Mouse (Mus musculus) limb, embryonic 12.5 days (tissue): ENCODE results near the gene Ube3b. TPM values are rescaled to one million over a fixed set of nuclear protein-coding genes. Genes with fewer than 3 reads are reported as not detected.

Experiments
- ATAC-seq: fragments of 200-750 bp; cut with Nextera tagmentation; 2 replicates; pipeline ENCODE4 v1.8.0; 2017; ENCODE audit warnings: low read depth, moderate TSS enrichment; ENCODE audit not compliant: insufficient number of reproducible peaks, insufficient read depth, low FRiP score, low TSS enrichment
- H3K27ac ChIP-seq: fragments of 300-500 bp; sonication (generic); 2 replicates; pipeline ENCODE4 v1.5.1; 2016; ENCODE audit warnings: mild to moderate bottlenecking, moderate library complexity
- H3K27me3 ChIP-seq: fragments of 300-500 bp; sonication (generic); 2 replicates; pipeline ENCODE4 v1.6.1; 2016; ENCODE audit warnings: mild to moderate bottlenecking, moderate library complexity
- H3K36me3 ChIP-seq: fragments of 300-500 bp; sonication (generic); 2 replicates; pipeline ENCODE4 v1.6.1; 2016; ENCODE audit warnings: mild to moderate bottlenecking, moderate library complexity
- H3K4me1 ChIP-seq: fragments of 300-500 bp; sonication (generic); replicated peaks from 2 replicates; pipeline ENCODE4 v1.6.1; 2016
- H3K4me2 ChIP-seq: fragments of 300-500 bp; sonication (generic); 2 replicates; pipeline ENCODE4 v1.6.1; 2016; ENCODE audit warnings: mild to moderate bottlenecking, moderate library complexity
- H3K4me3 ChIP-seq: fragments of 300-500 bp; sonication (generic); replicated peaks from 2 replicates; pipeline ENCODE4 v1.5.1; 2016; ENCODE audit warnings: mild to moderate bottlenecking
- H3K9ac ChIP-seq: fragments of 300-500 bp; sonication (generic); replicated peaks from 2 replicates; pipeline ENCODE4 v1.6.1; 2016; ENCODE audit warnings: mild to moderate bottlenecking, moderate library complexity
- H3K9me3 ChIP-seq: fragments of 300-500 bp; sonication (generic); 2 replicates; pipeline ENCODE4 v1.6.1; 2016; ENCODE audit warnings: mild to moderate bottlenecking, moderate library complexity
- WGBS: fragments of 180-500 bp; shearing (Covaris S2); methylation state at CpG from one replicate; pipeline ENCODE4 v1.1.7; 2016; 5-methylcytosine and 5-hydroxymethylcytosine counted together
- polyA plus RNA-seq: library from polyadenylated mRNA; unstranded; fragments of >200 nt; fragmentation: Nextera tagmentation; extraction: Ambion mirVana; gene quantifications from 2 replicates; pipeline ENCODE4 v1.2.1, GENCODE M21; 2016

Ube3b gene
- polyA plus RNA-seq, 1 experiment from 2014 or later: 49.2 TPM

DNA sequence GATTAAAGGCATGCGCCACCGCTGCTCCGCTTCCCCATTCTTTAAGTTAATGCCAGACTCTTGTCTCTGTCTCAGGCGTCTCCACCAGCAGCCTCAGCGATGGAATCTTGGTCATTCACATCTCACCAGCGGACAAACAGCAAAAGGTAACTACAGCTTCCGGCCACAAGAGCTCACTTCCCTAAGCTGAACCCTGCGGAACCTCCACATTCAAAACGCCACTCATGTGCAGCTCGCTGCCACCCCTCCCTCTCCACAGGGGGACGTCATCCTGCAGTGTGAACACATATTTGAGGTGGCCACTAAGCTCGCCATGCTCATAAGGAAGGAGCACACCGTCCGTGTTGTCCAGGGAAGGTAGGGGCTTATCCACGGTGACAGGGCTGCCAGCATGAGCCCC lies 19.4 kb upstream of the Ube3b start:
- no peak overlapping the region for H3K27ac ChIP-seq

GRCm38 (mm10) chr5:114365043-114365752 lies 15.2 kb upstream of the Ube3b start:
- no peak overlapping the region; the same call in 1 of the 2 replicates for H3K9ac ChIP-seq
- H3K9me3 ChIP-seq: no peaks in the 10 kb centered on the region
- H3K4me1 ChIP-seq: peaks cover 23% of the 10 kb centered on the region
- ATAC-seq: no peak
- H3K27me3 ChIP-seq: no peaks in the 10 kb centered on the region
- no peak overlapping the region for H3K4me2 ChIP-seq
- peaks cover 97% of the 10 kb centered on the region for H3K36me3 ChIP-seq
- H3K27ac ChIP-seq: peak overlapping the region; percentile 53; the same call in 1 of the 2 replicates
- WGBS: 86% methylated on average over 23 of the region's 23 CpGs
- no peak overlapping the region for H3K4me3 ChIP-seq

More for the DNA sequence above, 19.4 kb upstream of the Ube3b start:
- no peaks in the 10 kb centered on the region for H3K9me3 ChIP-seq
- no peak overlapping the region for H3K4me3 ChIP-seq
- no peak overlapping the region for H3K4me2 ChIP-seq
- ATAC-seq: no peak
- H3K9ac ChIP-seq: no peak overlapping the region
- no peaks in the 10 kb centered on the region for H3K27me3 ChIP-seq
- peaks cover 69% of the 10 kb centered on the region for H3K36me3 ChIP-seq
- H3K4me1 ChIP-seq: peaks cover 27% of the 10 kb centered on the region
- WGBS: 87% methylated on average over 15 of the region's 15 CpGs

DNA sequence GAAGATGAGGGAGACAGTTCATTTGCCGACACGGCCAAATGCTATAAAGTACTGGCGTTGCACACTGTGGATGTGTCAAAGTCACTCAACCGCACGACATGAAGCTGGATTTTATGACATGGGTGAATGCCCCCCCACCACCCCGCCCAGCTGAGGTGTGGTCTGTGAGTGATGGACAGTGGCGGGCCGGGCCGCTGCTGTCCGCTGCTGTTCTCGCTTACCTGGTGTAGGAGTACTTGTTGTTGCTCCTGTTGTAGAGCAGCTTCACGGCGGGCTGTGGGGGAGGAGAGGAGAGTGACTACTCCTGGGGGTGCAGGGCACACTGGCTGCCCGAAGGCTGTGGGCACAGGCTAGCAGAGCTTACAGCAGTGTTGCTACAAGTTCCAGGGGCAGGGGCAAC lies 12.3 kb upstream of the Ube3b start:
- Histone ChIP-seq H3K9me3 (no peaks in the 10 kb centered on the region), H3K36me3 (peaks cover 91% of the 10 kb centered on the region), H3K27me3 (no peaks in the 10 kb centered on the region), H3K4me2 (no peak overlapping the region), H3K27ac (no peak overlapping the region), H3K4me1 (peaks cover 53% of the 10 kb centered on the region), H3K9ac (no peak overlapping the region), H3K4me3 (no peak overlapping the region)
- WGBS: 89% methylated on average over 12 of the region's 14 CpGs
- no peak for ATAC-seq

GRCm38 (mm10) chr5:114368803-114369496 lies 11.5 kb upstream of the Ube3b start:
- H3K9me3 ChIP-seq: no peaks in the 10 kb centered on the region
- H3K27ac ChIP-seq: peak overlapping the region; percentile 79
- no peak overlapping the region for H3K4me3 ChIP-seq
- H3K27me3 ChIP-seq: no peaks in the 10 kb centered on the region
- peaks cover 57% of the 10 kb centered on the region for H3K4me1 ChIP-seq
- H3K36me3 ChIP-seq: peaks cover 91% of the 10 kb centered on the region
- H3K4me2 ChIP-seq: no peak overlapping the region
- 0 out of 2 replicates have a peak overlapping the region, but pooled peaks have one; percentile 23 for H3K9ac ChIP-seq
- WGBS: 89% methylated on average over 16 of the region's 16 CpGs
- ATAC-seq: no peak

GRCm38 (mm10) chr5:114369921-114370320 lies 10.5 kb upstream of the Ube3b start:
- ATAC-seq: no peak
- Histone ChIP-seq H3K4me2 (peak overlapping the region; percentile 13; the same call in 1 of the 2 replicates), H3K4me3 (no peak overlapping the region), H3K4me1 (peaks cover 57% of the 10 kb centered on the region), H3K9me3 (no peaks in the 10 kb centered on the region), H3K9ac (no peak overlapping the region; the same call in 1 of the 2 replicates), H3K36me3 (peaks cover 91% of the 10 kb centered on the region), H3K27ac (peak overlapping the region; percentile 79), H3K27me3 (no peaks in the 10 kb centered on the region)
- WGBS: 63% methylated on average over 9 of the region's 9 CpGs

DNA sequence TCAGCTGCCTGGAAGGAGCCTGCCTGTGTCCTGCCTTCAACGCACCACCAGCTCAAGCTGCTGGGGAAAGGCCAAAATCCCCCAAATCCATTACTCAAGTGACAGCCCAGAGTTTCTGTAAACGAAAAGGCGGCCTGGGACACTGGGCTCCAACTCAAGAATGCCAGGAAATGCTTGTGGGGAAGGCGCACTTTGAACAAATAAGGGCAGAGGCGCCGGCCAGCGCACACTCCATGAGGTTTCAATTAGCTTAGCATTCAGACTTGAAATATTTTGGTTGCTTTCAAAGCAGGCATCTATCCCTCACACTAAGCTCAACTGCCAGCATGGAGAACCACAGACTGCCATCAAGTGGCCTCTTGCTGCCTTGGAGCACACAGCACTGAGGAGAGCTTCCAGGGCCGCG lies 10.0 kb upstream of the Ube3b start:
- Histone ChIP-seq H3K27me3 (no peaks in the 10 kb centered on the region), H3K4me1 (peaks cover 55% of the 10 kb centered on the region), H3K36me3 (peaks cover 91% of the 10 kb centered on the region), H3K9me3 (no peaks in the 10 kb centered on the region), H3K4me2 (peak overlapping the region; percentile 13), H3K27ac (peak overlapping the region; percentile 79), H3K9ac (peak overlapping the region; percentile 44), H3K4me3 (no peak overlapping the region)
- WGBS: 20% methylated on average over 9 of the region's 9 CpGs
- peak; percentile 29; the same call in 1 of the 2 replicates for ATAC-seq

DNA sequence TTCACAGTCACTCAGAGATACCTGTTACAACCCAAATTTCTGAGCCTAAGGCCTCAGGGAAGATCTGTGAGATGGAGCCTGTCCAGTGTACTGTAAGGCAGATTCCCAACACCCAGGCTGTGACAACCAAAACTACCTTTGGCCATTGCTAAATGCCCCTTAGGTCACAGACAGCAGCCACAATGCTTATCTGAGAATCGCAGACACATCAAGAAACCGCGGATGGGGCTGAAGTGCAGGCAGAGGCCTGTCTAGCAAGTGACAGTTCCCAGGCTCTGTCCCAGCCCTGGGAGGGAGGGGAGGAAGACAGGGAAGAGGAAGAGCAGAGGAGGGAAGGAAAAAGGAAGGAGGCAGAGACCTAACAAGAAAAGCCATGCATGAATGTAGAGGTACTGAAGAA lies 9.1 kb upstream of the Ube3b start:
- H3K4me1 ChIP-seq: peaks cover 50% of the 10 kb centered on the region

DNA sequence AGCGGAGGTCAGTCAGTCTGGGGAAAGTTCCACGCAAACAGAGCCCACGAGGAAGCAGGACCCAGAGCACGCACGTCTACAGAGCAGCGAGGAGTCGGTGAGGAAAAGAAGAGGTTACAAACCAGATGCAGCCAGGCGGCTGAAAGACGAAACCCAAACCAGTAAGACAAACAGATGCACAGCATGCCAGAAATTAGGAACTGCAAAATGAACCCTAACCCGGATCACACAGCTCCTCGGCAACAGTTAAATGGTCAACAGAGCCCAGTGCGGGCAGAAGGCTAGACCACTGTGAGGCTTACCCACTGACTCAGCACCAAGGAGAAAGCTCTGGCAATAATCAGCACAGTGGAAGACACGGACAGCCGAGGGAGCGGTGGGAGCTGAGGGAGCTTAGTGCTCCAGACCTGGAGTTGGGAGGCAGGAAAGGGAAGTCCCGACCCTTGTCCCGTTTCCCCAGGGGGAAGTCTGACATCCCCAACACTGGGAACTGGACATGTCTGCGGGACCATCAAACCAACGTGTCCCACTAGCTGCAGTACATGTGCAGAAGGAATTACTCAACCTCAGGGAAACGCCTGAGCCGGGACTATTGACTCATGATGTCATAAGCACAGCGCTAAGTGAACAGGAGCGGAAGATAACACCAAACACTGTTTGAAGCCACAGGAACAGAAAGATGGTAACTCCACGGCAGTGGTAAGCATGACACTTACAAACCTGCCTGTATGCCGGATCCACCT lies 8.5 kb upstream of the Ube3b start:
- Histone ChIP-seq H3K4me3 (no peak overlapping the region), H3K4me1 (peaks cover 56% of the 10 kb centered on the region), H3K36me3 (peaks cover 88% of the 10 kb centered on the region)

More for the DNA sequence above, 9.1 kb upstream of the Ube3b start:
- Histone ChIP-seq H3K9ac (peak overlapping the region; percentile 44; the same call in 1 of the 2 replicates), H3K4me2 (peak overlapping the region; percentile 17; the same call in 1 of the 2 replicates), H3K9me3 (no peaks in the 10 kb centered on the region), H3K27ac (peak overlapping the region; percentile 79), H3K36me3 (peaks cover 91% of the 10 kb centered on the region), H3K4me3 (no peak overlapping the region), H3K27me3 (no peaks in the 10 kb centered on the region)
- 51% methylated on average over 3 of the region's 3 CpGs for WGBS
- no peak for ATAC-seq

GRCm38 (mm10) chr5:114372565-114372964 lies 7.8 kb upstream of the Ube3b start:
- Histone ChIP-seq H3K4me2 (peak overlapping the region; percentile 15; the same call in 1 of the 2 replicates), H3K4me1 (peaks cover 59% of the 10 kb centered on the region)

More for the DNA sequence above, 8.5 kb upstream of the Ube3b start:
- Histone ChIP-seq H3K4me2 (peak overlapping the region; percentile 17; the same call in 1 of the 2 replicates), H3K27me3 (no peaks in the 10 kb centered on the region), H3K9me3 (no peaks in the 10 kb centered on the region), H3K9ac (0 out of 2 replicates have a peak overlapping the region, but pooled peaks have one; percentile 44), H3K27ac (peak overlapping the region; percentile 79)
- ATAC-seq: no peak
- 53% methylated on average over 25 of the region's 25 CpGs for WGBS

GRCm38 (mm10) chr5:114373174-114373573 lies 7.2 kb upstream of the Ube3b start:
- no peaks in the 10 kb centered on the region for H3K27me3 ChIP-seq
- no peaks in the 10 kb centered on the region for H3K9me3 ChIP-seq
- H3K4me1 ChIP-seq: peaks cover 65% of the 10 kb centered on the region
- 73% methylated on average over 11 of the region's 11 CpGs for WGBS
- H3K4me3 ChIP-seq: no peak overlapping the region
- peaks cover 76% of the 10 kb centered on the region for H3K36me3 ChIP-seq
- 0 out of 2 replicates have a peak overlapping the region, but pooled peaks have one; percentile 15 for H3K4me2 ChIP-seq
- H3K27ac ChIP-seq: no peak overlapping the region
- no peak overlapping the region for H3K9ac ChIP-seq
- no peak for ATAC-seq

More at GRCm38 (mm10) chr5:114372565-114372964, 7.8 kb upstream of the Ube3b start:
- no peak overlapping the region for H3K4me3 ChIP-seq
- ATAC-seq: no peak
- peak overlapping the region; percentile 41; the same call in 1 of the 2 replicates for H3K27ac ChIP-seq
- H3K36me3 ChIP-seq: peaks cover 82% of the 10 kb centered on the region
- WGBS: 36% methylated on average over 11 of the region's 11 CpGs
- H3K9me3 ChIP-seq: no peaks in the 10 kb centered on the region
- H3K9ac ChIP-seq: 0 out of 2 replicates have a peak overlapping the region, but pooled peaks have one; percentile 4
- H3K27me3 ChIP-seq: no peaks in the 10 kb centered on the region
